Mouse (Mus musculus) layer of hippocampus, adult 9-10 months (tissue): Measurements from ENCODE around the gene Dbx2.
A peak's percentile ranks its signal among the peaks of the same experiment; 100 is the strongest.

ENCODE experiments used
- DNase-seq: peaks from one replicate; pipeline ENCODE4 v3.0.0; 2022; ENCODE audit warnings: low spot score

Dbx2 gene

GRCm38 (mm10) chr15:95622797-95623196 is 33.0 kb downstream of the Dbx2 start:
- no peak for DNase-seq

- no peak for DNase-seq
Observed at GRCm38 (mm10) chr15:95612600-95612999, 43.2 kb downstream of the Dbx2 start.

- DNase-seq, result no peak
Observed at GRCm38 (mm10) chr15:95601179-95601578, 54.6 kb downstream of the Dbx2 start.

- no peak for DNase-seq
Observed at GRCm38 (mm10) chr15:95598630-95599029, 57.1 kb downstream of the Dbx2 start.

GRCm38 (mm10) chr15:95586906-95587305 is 68.9 kb downstream of the Dbx2 start:
- no peak for DNase-seq

GRCm38 (mm10) chr15:95584891-95585290 is 70.9 kb downstream of the Dbx2 start:
- DNase-seq, result no peak

- peak; percentile 73 for DNase-seq
Observed at GRCm38 (mm10) chr15:95574661-95575060, 81.1 kb downstream of the Dbx2 start.
